Mouse (Mus musculus) midbrain, embryonic 11.5 days (tissue): ENCODE results near the gene Pi16. TPM values are rescaled to one million over a fixed set of nuclear protein-coding genes. Genes with fewer than 3 reads are reported as not detected.

Source experiments
- ATAC-seq: fragments of 200-750 bp; cut with Nextera tagmentation; 2 replicates; pipeline ENCODE4 v1.8.0; 2017; ENCODE audit warnings: moderate TSS enrichment, moderate library complexity; ENCODE audit not compliant: low FRiP score
- DNase-seq: peaks from one replicate; pipeline ENCODE4 v3.0.0; 2015; ENCODE audit warnings: low spot score; ENCODE audit errors: missing footprints
- H3K27ac ChIP-seq: fragments of 300-500 bp; sonication (generic); 2 replicates; pipeline ENCODE4 v1.5.1; 2014; ENCODE audit warnings: low read depth, low read length
- H3K27me3 ChIP-seq: fragments of 300-500 bp; sonication (generic); 2 replicates; pipeline ENCODE4 v1.6.1; 2014; ENCODE audit warnings: mild to moderate bottlenecking, low read length, moderate library complexity, mixed read lengths; ENCODE audit not compliant: control insufficient read depth, insufficient read depth
- H3K36me3 ChIP-seq: fragments of 300-500 bp; sonication (generic); 2 replicates; pipeline ENCODE4 v1.6.1; 2014; ENCODE audit warnings: mild to moderate bottlenecking, low read length, moderate library complexity, mixed read lengths; ENCODE audit not compliant: control insufficient read depth, insufficient read depth
- H3K4me1 ChIP-seq: fragments of 300-500 bp; sonication (generic); 2 replicates; pipeline ENCODE4 v1.6.1; 2014; ENCODE audit warnings: low read length; ENCODE audit not compliant: control insufficient read depth, insufficient read depth
- H3K4me2 ChIP-seq: fragments of 300-500 bp; sonication (generic); 2 replicates; pipeline ENCODE4 v1.6.1; 2014; ENCODE audit warnings: mild to moderate bottlenecking, moderate library complexity
- H3K4me3 ChIP-seq: fragments of 300-500 bp; sonication (generic); 2 replicates; pipeline ENCODE4 v1.5.1; 2014; ENCODE audit warnings: low read depth, low read length
- H3K9ac ChIP-seq: fragments of 300-500 bp; sonication (generic); 2 replicates; pipeline ENCODE4 v1.6.1; 2014; ENCODE audit warnings: low read length
- H3K9me3 ChIP-seq: fragments of 300-500 bp; sonication (generic); 2 replicates; pipeline ENCODE4 v1.6.1; 2016; ENCODE audit warnings: low read length; ENCODE audit not compliant: control insufficient read depth
- WGBS: fragments of 180-500 bp; shearing (Covaris S2); extraction: QIAGEN DNeasy Blood & Tissue Kit; methylation state at CpG from one replicate; pipeline ENCODE4 v1.1.7; 2014; 5-methylcytosine and 5-hydroxymethylcytosine counted together
- polyA plus RNA-seq: library from polyadenylated mRNA; unstranded; fragments of >200 nt; fragmentation: Nextera tagmentation; extraction: Ambion mirVana; gene quantifications from 2 replicates; pipeline ENCODE4 v1.2.1, GENCODE M21; 2014

The Pi16 gene
- polyA plus RNA-seq, 1 experiment from 2014 or later, result 0.56 TPM

DNA sequence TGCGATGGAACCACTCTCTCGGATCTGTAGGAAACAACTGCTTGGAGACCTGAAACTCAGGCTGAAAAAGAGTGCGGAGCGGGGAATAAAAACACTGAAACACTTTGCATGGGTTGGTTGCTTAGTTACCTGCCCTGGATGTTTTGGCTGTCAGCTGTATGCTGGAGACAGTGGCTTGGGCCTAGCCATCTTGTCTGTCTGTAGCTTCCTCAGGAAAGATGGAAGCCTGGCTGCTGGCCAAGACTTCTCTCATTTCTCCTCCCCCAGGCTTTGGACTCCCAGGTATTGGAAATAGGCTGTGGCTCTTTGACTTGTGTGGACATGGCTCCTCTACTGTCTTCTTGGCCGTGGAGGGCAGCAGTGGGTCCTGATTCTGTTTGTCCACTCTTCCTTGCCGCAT lies 16.1 kb upstream of the Pi16 start:
- Histone ChIP-seq H3K36me3 (peaks cover 27% of the 10 kb centered on the region; the same call in 1 of the 2 replicates), H3K4me3 (no peak overlapping the region), H3K4me1 (no peaks in the 10 kb centered on the region), H3K9me3 (no peaks in the 10 kb centered on the region), H3K4me2 (no peak overlapping the region), H3K27ac (no peak overlapping the region), H3K27me3 (no peaks in the 10 kb centered on the region), H3K9ac (no peak overlapping the region)
- ATAC-seq (no peak), DNase-seq (no peak)
- WGBS, result 97% methylated on average over 6 of the region's 6 CpGs

DNA sequence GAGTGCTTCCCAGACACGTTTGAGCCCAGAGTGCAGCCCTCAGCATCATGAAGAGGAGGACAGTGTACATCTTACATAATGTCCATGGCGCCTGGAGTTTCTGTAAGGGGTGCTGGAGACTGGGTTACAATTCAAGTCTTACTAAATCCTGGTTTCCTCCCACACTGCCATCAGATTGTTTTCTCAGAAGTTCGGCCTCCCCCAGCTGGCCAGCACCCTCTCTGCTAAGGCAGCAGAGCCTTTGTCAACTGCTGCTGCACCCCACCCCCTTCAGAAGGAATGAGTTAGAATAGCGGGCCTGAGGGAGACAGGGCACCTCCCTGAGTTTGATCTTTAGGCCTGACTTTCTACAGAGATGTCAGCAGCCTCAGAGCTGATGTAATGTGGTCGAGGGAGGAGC lies 15.3 kb upstream of the Pi16 start:
- 81% methylated on average over 5 of the region's 5 CpGs for WGBS
- DNase-seq (no peak), ATAC-seq (no peak)
- Histone ChIP-seq H3K4me3 (no peak overlapping the region), H3K4me2 (no peak overlapping the region), H3K27me3 (no peaks in the 10 kb centered on the region), H3K9me3 (no peaks in the 10 kb centered on the region), H3K27ac (no peak overlapping the region), H3K9ac (no peak overlapping the region), H3K4me1 (no peaks in the 10 kb centered on the region), H3K36me3 (peaks cover 27% of the 10 kb centered on the region; the same call in 1 of the 2 replicates)

DNA sequence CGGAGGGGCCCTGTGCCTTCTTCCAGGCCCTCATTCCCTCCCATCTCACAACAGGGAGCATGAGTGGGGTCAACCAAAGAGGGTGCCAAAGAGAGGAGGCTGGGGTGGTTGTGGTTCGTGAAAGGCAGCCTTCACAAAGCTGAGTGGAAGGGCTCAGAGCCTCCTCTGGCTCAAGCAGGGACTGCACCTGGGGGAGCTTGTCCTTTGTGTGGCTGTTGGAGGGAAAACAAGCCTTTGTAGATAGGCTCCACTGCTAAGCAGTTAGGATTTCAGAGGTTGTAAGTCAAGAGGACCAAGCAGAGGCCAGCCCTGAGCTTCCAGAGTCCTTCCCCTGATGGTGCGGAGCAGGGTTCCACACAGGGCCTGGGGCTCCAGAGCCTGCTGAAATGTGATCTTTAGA lies 14.4 kb upstream of the Pi16 start:
- H3K9me3 ChIP-seq, result no peaks in the 10 kb centered on the region
- peak; percentile 85 for DNase-seq
- WGBS, result 49% methylated on average over 3 of the region's 3 CpGs

DNA sequence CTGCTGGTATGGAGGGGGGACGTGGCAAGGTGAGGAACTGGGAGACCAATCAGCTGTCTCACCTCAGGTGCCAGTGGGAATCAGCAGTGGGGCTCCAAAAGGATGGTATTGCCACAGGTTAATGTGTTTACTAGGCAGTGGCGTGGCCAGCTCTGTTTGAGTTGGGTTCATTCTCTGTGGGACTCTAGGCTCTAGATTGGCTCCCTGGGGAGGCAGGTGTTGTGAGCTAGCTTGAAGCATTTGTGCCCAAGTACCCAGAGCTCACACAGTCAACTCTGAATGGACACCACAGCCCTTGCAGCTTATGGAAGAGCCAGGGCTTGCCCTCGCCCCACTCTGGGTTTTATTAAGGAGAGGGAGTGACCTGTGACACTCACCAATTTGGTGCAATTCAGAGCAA lies 13.6 kb upstream of the Pi16 start:
- no peaks in the 10 kb centered on the region for H3K4me1 ChIP-seq
- no peak overlapping the region for H3K4me3 ChIP-seq
- no peak for ATAC-seq
- H3K4me2 ChIP-seq, result no peak overlapping the region
- no peak overlapping the region for H3K9ac ChIP-seq
- no peak for DNase-seq
- H3K36me3 ChIP-seq, result peaks cover 22% of the 10 kb centered on the region; the same call in 1 of the 2 replicates
- no peaks in the 10 kb centered on the region for H3K27me3 ChIP-seq
- H3K9me3 ChIP-seq, result no peaks in the 10 kb centered on the region
- 69% methylated on average over 3 of the region's 3 CpGs for WGBS
- H3K27ac ChIP-seq, result no peak overlapping the region

More for the DNA sequence above, 14.4 kb upstream of the Pi16 start:
- Histone ChIP-seq H3K27ac (no peak overlapping the region), H3K4me2 (no peak overlapping the region), H3K9ac (no peak overlapping the region), H3K4me1 (no peaks in the 10 kb centered on the region), H3K4me3 (no peak overlapping the region), H3K27me3 (no peaks in the 10 kb centered on the region), H3K36me3 (peaks cover 27% of the 10 kb centered on the region; the same call in 1 of the 2 replicates)
- no peak for ATAC-seq

DNA sequence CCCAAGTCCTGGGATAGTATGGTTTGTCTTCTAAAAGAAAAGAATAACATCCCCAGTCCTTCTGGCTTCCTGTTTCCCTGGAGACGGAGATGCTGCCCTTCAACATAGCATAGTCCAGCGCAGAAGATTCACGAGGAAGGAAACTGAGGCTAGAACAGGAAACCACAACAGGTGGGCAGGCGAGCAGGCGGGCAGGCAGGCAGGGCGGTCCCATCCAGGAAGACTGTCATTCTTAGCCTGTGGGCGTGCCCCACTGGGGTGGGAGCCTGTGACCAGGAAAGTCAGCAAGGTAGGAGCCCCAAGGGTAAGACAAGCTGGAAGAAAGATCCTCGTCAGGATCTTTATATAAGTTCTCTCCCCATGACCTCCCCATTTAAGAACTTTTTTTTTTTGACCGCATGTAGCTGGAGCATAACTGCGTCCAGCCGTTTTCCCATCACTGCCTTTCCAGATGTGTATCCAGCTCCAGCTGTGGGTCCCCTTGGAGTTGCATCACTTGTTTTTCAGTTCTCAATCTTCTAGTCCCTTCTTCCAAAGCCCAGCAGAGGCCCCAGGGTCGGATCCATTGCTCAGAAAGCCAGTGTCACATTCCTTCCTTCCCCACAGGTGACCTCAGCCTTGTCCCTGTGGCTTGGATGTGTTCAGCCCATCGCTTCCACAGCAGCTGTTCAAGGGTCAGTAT lies 13.0 kb upstream of the Pi16 start:
- Histone ChIP-seq H3K27ac (no peak overlapping the region), H3K36me3 (peaks cover 20% of the 10 kb centered on the region; the same call in 1 of the 2 replicates), H3K4me3 (no peak overlapping the region), H3K27me3 (no peaks in the 10 kb centered on the region), H3K4me1 (no peaks in the 10 kb centered on the region), H3K9ac (no peak overlapping the region), H3K4me2 (no peak overlapping the region), H3K9me3 (no peaks in the 10 kb centered on the region)
- ATAC-seq (no peak), DNase-seq (no peak)
- WGBS, result 71% methylated on average over 13 of the region's 13 CpGs

DNA sequence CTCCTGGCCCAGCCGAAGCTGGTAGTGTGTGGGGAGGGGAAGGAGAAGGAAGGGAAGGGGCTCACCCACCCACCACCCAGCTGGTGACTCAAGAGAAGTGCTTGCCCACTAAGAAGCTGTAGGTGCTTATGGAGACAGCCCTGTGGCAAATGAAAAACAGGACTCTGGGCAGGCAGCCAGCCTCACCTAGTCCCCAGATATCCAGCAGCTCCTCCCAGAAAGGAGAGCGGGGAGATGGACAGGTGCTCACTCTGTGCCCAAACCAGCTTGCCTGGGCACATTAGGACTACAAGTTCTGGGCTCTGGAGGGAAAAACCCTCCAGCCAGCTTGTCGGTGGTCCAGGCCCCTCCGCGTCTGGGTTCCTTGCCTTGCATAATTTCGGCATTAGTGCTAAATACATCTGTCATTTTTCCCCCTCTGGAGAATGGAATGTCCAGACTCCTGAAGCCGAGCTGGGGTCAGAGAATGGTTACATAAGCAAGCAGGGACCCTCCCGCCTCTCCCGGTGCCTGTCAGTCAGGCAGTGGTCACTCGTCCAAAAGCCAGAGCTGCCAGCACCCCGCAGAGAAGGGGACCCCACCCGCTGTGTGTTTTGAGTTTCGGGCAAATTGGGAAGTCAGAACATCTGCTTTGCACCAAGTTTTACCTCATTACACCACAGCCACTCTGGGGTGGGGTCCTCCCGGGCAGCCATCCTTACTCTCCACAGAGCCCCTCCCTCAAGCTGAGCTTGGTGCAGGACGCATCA lies 12.2 kb upstream of the Pi16 start:
- no peaks in the 10 kb centered on the region for H3K9me3 ChIP-seq
- WGBS, result 31% methylated on average over 15 of the region's 15 CpGs
- H3K27ac ChIP-seq, result no peak overlapping the region
- H3K9ac ChIP-seq, result no peak overlapping the region
- DNase-seq (no peak), ATAC-seq (no peak)
- peaks cover 14% of the 10 kb centered on the region; the same call in 1 of the 2 replicates for H3K36me3 ChIP-seq
- no peak overlapping the region for H3K4me3 ChIP-seq
- no peak overlapping the region for H3K4me2 ChIP-seq
- no peaks in the 10 kb centered on the region for H3K27me3 ChIP-seq
- no peaks in the 10 kb centered on the region for H3K4me1 ChIP-seq

DNA sequence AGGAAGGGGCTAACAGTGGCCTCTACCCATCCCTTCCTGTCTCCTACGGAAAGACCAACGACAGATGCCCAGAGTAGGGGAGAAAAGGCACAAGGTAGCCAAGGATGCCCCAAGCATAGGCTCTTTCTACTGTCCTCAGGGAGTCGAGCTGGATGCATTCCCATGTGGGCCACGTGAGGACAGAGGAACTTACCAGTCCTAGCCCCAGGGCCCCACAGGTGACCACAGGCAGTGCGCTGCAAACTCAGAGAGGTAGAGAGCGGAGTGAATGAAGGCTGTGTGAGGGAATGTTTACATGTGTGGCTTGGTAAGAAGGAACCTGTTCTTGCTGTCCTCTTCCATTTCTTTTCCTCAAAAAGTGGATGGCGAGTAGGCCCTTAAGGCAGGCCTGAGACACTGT lies 11.6 kb upstream of the Pi16 start:
- Histone ChIP-seq H3K9ac (no peak overlapping the region), H3K9me3 (no peaks in the 10 kb centered on the region), H3K4me2 (no peak overlapping the region), H3K4me3 (no peak overlapping the region), H3K36me3 (peaks cover 11% of the 10 kb centered on the region; the same call in 1 of the 2 replicates), H3K27me3 (no peaks in the 10 kb centered on the region), H3K27ac (no peak overlapping the region), H3K4me1 (no peaks in the 10 kb centered on the region)
- no peak for ATAC-seq
- DNase-seq, result no peak
- WGBS, result 61% methylated on average over 7 of the region's 7 CpGs

DNA sequence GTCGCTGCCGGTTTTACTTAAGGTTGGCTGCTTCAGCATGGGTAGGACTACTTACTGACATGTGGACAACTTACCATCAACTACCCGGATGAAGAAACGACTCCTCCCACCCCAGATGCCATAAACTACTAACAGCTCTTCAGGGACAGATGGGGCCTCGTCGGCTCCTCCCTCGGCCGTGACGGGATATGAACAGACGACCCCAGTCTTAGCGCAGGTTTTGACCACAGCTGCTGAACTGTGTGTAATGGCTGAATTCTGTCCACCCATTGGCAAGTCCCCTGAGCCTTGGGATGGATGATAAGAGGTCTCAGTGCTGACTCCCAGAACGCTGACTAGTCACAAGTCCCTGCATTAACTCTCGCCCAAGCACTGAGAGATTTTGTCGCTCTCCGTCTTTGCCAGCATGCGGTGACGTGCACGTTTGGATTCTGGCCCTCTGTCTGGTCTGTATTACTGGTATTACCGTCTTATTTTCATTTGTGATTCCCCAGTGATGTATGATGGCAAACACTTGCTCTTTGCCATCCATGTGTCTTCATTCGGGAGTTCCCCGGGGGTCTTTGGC lies 7.3 kb upstream of the Pi16 start:
- Histone ChIP-seq H3K27me3 (no peaks in the 10 kb centered on the region), H3K27ac (no peak overlapping the region), H3K4me1 (no peaks in the 10 kb centered on the region), H3K4me2 (no peak overlapping the region), H3K4me3 (no peak overlapping the region), H3K9me3 (no peaks in the 10 kb centered on the region; the same call in 1 of the 2 replicates), H3K9ac (no peak overlapping the region), H3K36me3 (no peaks in the 10 kb centered on the region)
- ATAC-seq (no peak), DNase-seq (no peak)
- 86% methylated on average over 21 of the region's 21 CpGs for WGBS

DNA sequence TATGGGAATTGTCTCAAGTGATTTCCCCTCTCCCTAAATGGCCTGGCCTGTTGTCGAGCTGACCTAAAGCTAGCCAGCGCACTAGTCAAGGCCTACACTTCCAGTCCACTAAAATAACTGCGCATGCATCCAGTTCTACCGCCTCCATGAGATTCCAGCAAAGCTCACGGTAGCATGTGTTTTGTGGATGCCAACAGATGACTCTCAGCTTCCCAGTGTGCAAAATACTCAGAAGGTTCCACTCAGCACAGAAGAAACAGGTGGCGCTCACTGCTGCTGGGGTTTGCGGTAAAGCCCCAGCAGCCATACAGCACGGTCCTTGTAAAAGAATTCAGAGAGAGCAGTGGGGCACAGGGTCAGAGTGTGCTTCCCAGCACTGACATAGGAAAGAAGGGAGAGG lies 5.9 kb upstream of the Pi16 start:
- WGBS, result 89% methylated on average over 8 of the region's 8 CpGs
- H3K4me2 ChIP-seq, result no peak overlapping the region
- H3K9ac ChIP-seq, result peak overlapping the region; percentile 22; the same call in 1 of the 2 replicates
- H3K4me1 ChIP-seq, result no peaks in the 10 kb centered on the region
- H3K4me3 ChIP-seq, result no peak overlapping the region
- no peaks in the 10 kb centered on the region for H3K27me3 ChIP-seq
- DNase-seq, result no peak
- H3K9me3 ChIP-seq, result no peaks in the 10 kb centered on the region; the same call in 1 of the 2 replicates
- no peak for ATAC-seq
- H3K27ac ChIP-seq, result no peak overlapping the region
- no peaks in the 10 kb centered on the region for H3K36me3 ChIP-seq
